Mouse (Mus musculus): ENCODE measurements around the gene Dhx30. TPM values are rescaled to one million over a fixed set of nuclear protein-coding genes. Genes with fewer than 3 reads are reported as not detected.

The Dhx30 gene
- polyA plus RNA-seq, 1 experiment from 2014 or later: 86.5 TPM

- Histone ChIP-seq H3K27me3 (ENCODE audit: insufficient read depth, low read length) (no peaks in the 10 kb centered on the region), H3K4me2 (ENCODE audit: low read length) (no peak overlapping the region), H3K4me3 (replicated peaks; ENCODE audit: low read depth, low read length) (no peak overlapping the region), H3K4me1 (replicated peaks; ENCODE audit: insufficient read depth, low read length) (no peaks in the 10 kb centered on the region), H3K9ac (ENCODE audit: low read depth, low read length) (no peak overlapping the region), H3K27ac (no peak overlapping the region), H3K9me3 (replicated peaks; ENCODE audit: low read length) (no peaks in the 10 kb centered on the region), H3K36me3 (ENCODE audit: insufficient read depth, low read length) (no peaks in the 10 kb centered on the region)
- ATAC-seq (replicated peaks; ENCODE audit: low FRiP score, low read depth) (no peak), DNase-seq (ENCODE audit: low spot score) (peak; percentile 6)
- no peak for TF ChIP-seq CTCF (IDR thresholded peaks at IDR 0.05; ENCODE audit: low read depth)
These were observed 71.8 kb downstream of the Dhx30 start for GRCm38 (mm10) chr9:110045763-110046377.

GRCm38 (mm10) chr9:110044373-110044772 is 73.3 kb downstream of the Dhx30 start:
- Histone ChIP-seq H3K27me3 (ENCODE audit: insufficient read depth, low read length) (no peaks in the 10 kb centered on the region), H3K4me1 (replicated peaks; ENCODE audit: insufficient read depth, low read length) (no peaks in the 10 kb centered on the region), H3K9ac (ENCODE audit: low read depth, low read length) (no peak overlapping the region), H3K27ac (no peak overlapping the region), H3K4me3 (replicated peaks; ENCODE audit: low read depth, low read length) (no peak overlapping the region), H3K9me3 (replicated peaks; ENCODE audit: low read length) (no peaks in the 10 kb centered on the region), H3K4me2 (ENCODE audit: low read length) (no peak overlapping the region), H3K36me3 (ENCODE audit: insufficient read depth, low read length) (0 out of 2 replicates have a peak, but pooled peaks cover 4% of the 10 kb centered on the region)
- 88% methylated on average over 4 of the region's 4 CpGs for WGBS
- TF ChIP-seq CTCF (IDR thresholded peaks at IDR 0.05; ENCODE audit: low read depth): no peak
- ATAC-seq (replicated peaks; ENCODE audit: low FRiP score, low read depth) (no peak), DNase-seq (ENCODE audit: low spot score) (no peak)

- no peak for ATAC-seq (replicated peaks; ENCODE audit: low FRiP score, low read depth)
These were observed 79.1 kb downstream of the Dhx30 start for GRCm38 (mm10) chr9:110038485-110038884.

GRCm38 (mm10) chr9:110037895-110038294 is 79.7 kb downstream of the Dhx30 start:
- Histone ChIP-seq H3K27me3 (ENCODE audit: insufficient read depth, low read length) (no peaks in the 10 kb centered on the region), H3K27ac (no peak overlapping the region), H3K4me1 (replicated peaks; ENCODE audit: insufficient read depth, low read length) (no peaks in the 10 kb centered on the region), H3K4me2 (ENCODE audit: low read length) (no peak overlapping the region), H3K36me3 (ENCODE audit: insufficient read depth, low read length) (peaks cover 38% of the 10 kb centered on the region), H3K4me3 (replicated peaks; ENCODE audit: low read depth, low read length) (no peak overlapping the region), H3K9ac (ENCODE audit: low read depth, low read length) (no peak overlapping the region), H3K9me3 (replicated peaks; ENCODE audit: low read length) (no peaks in the 10 kb centered on the region)
- ATAC-seq (replicated peaks; ENCODE audit: low FRiP score, low read depth) (no peak), DNase-seq (ENCODE audit: low spot score) (no peak)
- 83% methylated on average over 8 of the region's 8 CpGs for WGBS
- TF ChIP-seq CTCF (IDR thresholded peaks at IDR 0.05; ENCODE audit: low read depth): no peak

More at GRCm38 (mm10) chr9:110038485-110038884, 79.1 kb downstream of the Dhx30 start:
- no peak for DNase-seq (ENCODE audit: low spot score)
- TF ChIP-seq CTCF (IDR thresholded peaks at IDR 0.05; ENCODE audit: low read depth): no peak
- no peaks in the 10 kb centered on the region for H3K27me3 ChIP-seq (ENCODE audit: insufficient read depth, low read length)
- no peak overlapping the region for H3K9ac ChIP-seq (ENCODE audit: low read depth, low read length)
- no peaks in the 10 kb centered on the region for H3K4me1 ChIP-seq (replicated peaks; ENCODE audit: insufficient read depth, low read length)
- no peaks in the 10 kb centered on the region for H3K9me3 ChIP-seq (replicated peaks; ENCODE audit: low read length)
- no peak overlapping the region for H3K4me3 ChIP-seq (replicated peaks; ENCODE audit: low read depth, low read length)
- WGBS: 96% methylated on average over 2 of the region's 2 CpGs
- no peak overlapping the region for H3K4me2 ChIP-seq (ENCODE audit: low read length)
- no peak overlapping the region for H3K27ac ChIP-seq
- peaks cover 38% of the 10 kb centered on the region for H3K36me3 ChIP-seq (ENCODE audit: insufficient read depth, low read length)

GRCm38 (mm10) chr9:110035091-110035490 is 82.5 kb downstream of the Dhx30 start:
- 90% methylated on average over 4 of the region's 4 CpGs for WGBS
- no peak overlapping the region for H3K4me2 ChIP-seq (ENCODE audit: low read length)
- peaks cover 38% of the 10 kb centered on the region for H3K36me3 ChIP-seq (ENCODE audit: insufficient read depth, low read length)
- H3K9ac ChIP-seq (ENCODE audit: low read depth, low read length): no peak overlapping the region
- H3K4me1 ChIP-seq (replicated peaks; ENCODE audit: insufficient read depth, low read length): no peaks in the 10 kb centered on the region
- H3K27me3 ChIP-seq (ENCODE audit: insufficient read depth, low read length): no peaks in the 10 kb centered on the region
- TF ChIP-seq CTCF (IDR thresholded peaks at IDR 0.05; ENCODE audit: low read depth): no peak
- ATAC-seq (replicated peaks; ENCODE audit: low FRiP score, low read depth): no peak
- no peak overlapping the region for H3K27ac ChIP-seq
- no peak overlapping the region for H3K4me3 ChIP-seq (replicated peaks; ENCODE audit: low read depth, low read length)
- H3K9me3 ChIP-seq (replicated peaks; ENCODE audit: low read length): no peaks in the 10 kb centered on the region
- DNase-seq (ENCODE audit: low spot score): no peak

Other genes starting within 250 kb of the Dhx30 start
- 15.6 and 15.7 TPM in 2 replicates for gene Cdc25a, start 242.3 kb downstream of the Dhx30 start, polyA plus RNA-seq (2015; fragmentation: Nextera tagmentation; extraction: Ambion mirVana)
- gene Map4, start 186.4 kb downstream of the Dhx30 start, polyA plus RNA-seq (2015; fragmentation: Nextera tagmentation; extraction: Ambion mirVana): 33.9 and 36.9 TPM in 2 replicates
- 58.1 and 63.8 TPM in 2 replicates for gene Smarcc1, start 122 bp downstream of the Dhx30 start, polyA plus RNA-seq (2015; fragmentation: Nextera tagmentation; extraction: Ambion mirVana)
- gene Cspg5, start 126.0 kb upstream of the Dhx30 start, polyA plus RNA-seq (2015; fragmentation: Nextera tagmentation; extraction: Ambion mirVana): 2.3 and 2.8 TPM in 2 replicates
- gene Elp6, start 187.3 kb upstream of the Dhx30 start, polyA plus RNA-seq (2015; fragmentation: Nextera tagmentation; extraction: Ambion mirVana): 15.7 and 17.8 TPM in 2 replicates
- 32.1 and 33.4 TPM in 2 replicates for gene Scap, start 215.5 kb upstream of the Dhx30 start, polyA plus RNA-seq (2015; fragmentation: Nextera tagmentation; extraction: Ambion mirVana)

Measured in kidney, postnatal 0 days (tissue).